Mouse (Mus musculus) CH12.LX (cell line): ENCODE results near the gene Erc1. TPM values are rescaled to one million over a fixed set of nuclear protein-coding genes. Genes with fewer than 3 reads are reported as not detected.

Source experiments
- DNase-seq: peaks from one replicate; pipeline ENCODE4 v3.0.0-alpha.2; 2013; ENCODE audit errors: extremely low read depth
- H3K27ac ChIP-seq: 2 replicates; pipeline ENCODE4 v1.5.1; 2012; ENCODE audit warnings: low read depth, mild to moderate bottlenecking, control low read depth, moderate library complexity; ENCODE audit not compliant: insufficient read depth
- H3K27me3 ChIP-seq: replicated peaks from 2 replicates; pipeline ENCODE3; 2012; ENCODE audit warnings: inconsistent platforms
- H3K36me3 ChIP-seq, 2 experiments: replicated peaks in 1 of 2; 2 replicates each; pipeline versions ENCODE3 to v1.6.1; 2012; ENCODE audit warnings: inconsistent platforms in 1 of 2, low read length in 1 of 2, mild to moderate bottlenecking in 1 of 2, mixed read lengths in 1 of 2, moderate library complexity in 1 of 2; ENCODE audit not compliant: control insufficient read depth in 1 of 2, insufficient read depth in 1 of 2
- H3K4me1 ChIP-seq, 2 experiments: 2 replicates each; pipeline ENCODE4 v1.6.1; 2012; ENCODE audit warnings: inconsistent platforms in 1 of 2, moderate library complexity in 1 of 2; ENCODE audit not compliant: insufficient read depth in 2 of 2, control insufficient read depth in 1 of 2
- H3K4me2 ChIP-seq: 2 replicates; pipeline ENCODE4 v1.6.1; 2012; ENCODE audit warnings: low read depth, mild to moderate bottlenecking, control low read depth; ENCODE audit not compliant: poor library complexity, insufficient read depth, severe bottlenecking
- H3K4me3 ChIP-seq, 3 experiments: fragments of 150-350 bp in 1 of 3; sonication (generic) in 1 of 3; replicated peaks in 1 of 3; 2 replicates each; pipeline versions ENCODE3 to v1.5.1; 2011 to 2012; ENCODE audit warnings: low read depth in 2 of 3, low read length in 2 of 3, mild to moderate bottlenecking in 2 of 3, moderate library complexity in 2 of 3, control low read depth in 1 of 3, improper control_type of control experiment in 1 of 3, inconsistent platforms in 1 of 3, mixed read lengths in 1 of 3; ENCODE audit not compliant: poor library complexity in 1 of 3
- H3K79me2 ChIP-seq: replicated peaks from 2 replicates; pipeline ENCODE4 v1.6.1; 2012; ENCODE audit warnings: mild to moderate bottlenecking, moderate library complexity; ENCODE audit not compliant: control insufficient read depth, poor library complexity, insufficient read depth, severe bottlenecking; ENCODE audit errors: extremely low read depth
- H3K9ac ChIP-seq: 2 replicates; pipeline ENCODE4 v1.6.1; 2012; ENCODE audit warnings: low read depth, mild to moderate bottlenecking, control low read depth, moderate library complexity; ENCODE audit not compliant: insufficient read depth
- H3K9me3 ChIP-seq: replicated peaks from 2 replicates; pipeline ENCODE3; 2012; ENCODE audit warnings: low read length, inconsistent platforms, mixed read lengths
- BHLHE40 ChIP-seq: IDR thresholded peaks from 2 replicates; pipeline ENCODE4 v1.6.1; 2011; ENCODE audit warnings: mild to moderate bottlenecking, low read depth, low read length, improper control_type of control experiment
- CHD1 ChIP-seq: IDR thresholded peaks from 2 replicates; pipeline ENCODE4 v1.6.1; 2012; ENCODE audit warnings: low read depth, low read length, improper control_type of control experiment, inconsistent platforms
- CHD2 ChIP-seq: IDR thresholded peaks from 2 replicates; pipeline ENCODE4 v1.6.1; 2011; ENCODE audit warnings: low read length, improper control_type of control experiment
- EP300 ChIP-seq: IDR thresholded peaks from 2 replicates; pipeline ENCODE4 v1.6.1; 2011; ENCODE audit warnings: low read length, improper control_type of control experiment
- ETS1 ChIP-seq: conservative IDR thresholded peaks from 2 replicates; pipeline ENCODE4 v1.6.1; 2012; ENCODE audit warnings: low read depth, mild to moderate bottlenecking, inconsistent platforms, low read length, improper control_type of control experiment, moderate library complexity
- GABPA ChIP-seq: IDR thresholded peaks from 2 replicates; pipeline ENCODE4 v1.6.1; 2012; ENCODE audit warnings: low read depth, low read length, improper control_type of control experiment, inconsistent platforms; ENCODE audit not compliant: insufficient replicate concordance
- HCFC1 ChIP-seq: IDR thresholded peaks from 2 replicates; pipeline ENCODE4 v1.6.1; 2012; ENCODE audit warnings: low read depth, mild to moderate bottlenecking, inconsistent platforms, low read length, improper control_type of control experiment
- IRF4 ChIP-seq: IDR thresholded peaks from 2 replicates; pipeline ENCODE4 v1.6.1; 2014; ENCODE audit warnings: low read depth, mild to moderate bottlenecking, inconsistent platforms, low read length, improper control_type of control experiment
- JUND ChIP-seq: conservative IDR thresholded peaks from 2 replicates; pipeline ENCODE4 v1.6.1; 2011; ENCODE audit warnings: low read depth, low read length, improper control_type of control experiment
- KAT2A ChIP-seq: IDR thresholded peaks from 2 replicates; pipeline ENCODE4 v1.6.1; 2012; ENCODE audit warnings: low read length, improper control_type of control experiment, inconsistent platforms; ENCODE audit not compliant: insufficient replicate concordance
- MAFK ChIP-seq: IDR thresholded peaks from 2 replicates; pipeline ENCODE4 v1.6.1; 2011; ENCODE audit warnings: low read length, improper control_type of control experiment; ENCODE audit not compliant: insufficient replicate concordance
- MAX ChIP-seq: IDR thresholded peaks from 2 replicates; pipeline ENCODE4 v1.6.1; 2011; ENCODE audit warnings: low read length, improper control_type of control experiment
- MAZ ChIP-seq: IDR thresholded peaks from 2 replicates; pipeline ENCODE4 v1.6.1; 2012; ENCODE audit warnings: low read depth, mild to moderate bottlenecking, inconsistent platforms, low read length, improper control_type of control experiment, moderate library complexity
- MEF2A ChIP-seq: IDR thresholded peaks from 2 replicates; pipeline ENCODE4 v1.6.1; 2014; ENCODE audit warnings: low read depth, mild to moderate bottlenecking, inconsistent platforms, low read length, improper control_type of control experiment, borderline replicate concordance
- MXI1 ChIP-seq: IDR thresholded peaks from 2 replicates; pipeline ENCODE4 v1.6.1; 2011; ENCODE audit warnings: mild to moderate bottlenecking, low read depth, low read length, improper control_type of control experiment
- MYC ChIP-seq: IDR thresholded peaks from 2 replicates; pipeline ENCODE4 v1.6.1; 2011; ENCODE audit warnings: low read depth, mild to moderate bottlenecking, improper control_type of control experiment, low read length
- NELFE ChIP-seq: IDR thresholded peaks from 2 replicates; pipeline ENCODE4 v1.6.1; 2011; ENCODE audit warnings: low read depth, low read length, improper control_type of control experiment
- PAX5 ChIP-seq: IDR thresholded peaks from 2 replicates; pipeline ENCODE4 v1.6.1; 2012; ENCODE audit warnings: low read length, inconsistent platforms, mixed read lengths
- POLR2A ChIP-seq: IDR thresholded peaks from 2 replicates; pipeline ENCODE4 v1.6.1; 2011; ENCODE audit warnings: low read depth, mild to moderate bottlenecking, improper control_type of control experiment, low read length
- POLR2AphosphoS2 ChIP-seq: IDR thresholded peaks from 2 replicates; pipeline ENCODE4 v1.6.1; 2011; ENCODE audit warnings: low read depth, low read length, improper control_type of control experiment
- RAD21 ChIP-seq: IDR thresholded peaks from 2 replicates; pipeline ENCODE4 v1.6.1; 2011; ENCODE audit warnings: low read depth, mild to moderate bottlenecking, low read length, improper control_type of control experiment, moderate library complexity
- RCOR1 ChIP-seq: conservative IDR thresholded peaks from 2 replicates; pipeline ENCODE4 v1.6.1; 2012; ENCODE audit warnings: low read depth, mild to moderate bottlenecking, inconsistent platforms, low read length, improper control_type of control experiment
- SMC3 ChIP-seq: IDR thresholded peaks from 2 replicates; pipeline ENCODE4 v1.6.1; 2011; ENCODE audit warnings: low read depth, low read length, improper control_type of control experiment
- TBP ChIP-seq: conservative IDR thresholded peaks from 2 replicates; pipeline ENCODE4 v1.6.1; 2011; ENCODE audit warnings: low read depth, low read length, improper control_type of control experiment
- UBTF ChIP-seq: IDR thresholded peaks from 2 replicates; pipeline ENCODE4 v1.6.1; 2012; ENCODE audit warnings: low read depth, mild to moderate bottlenecking, inconsistent platforms, low read length, improper control_type of control experiment, moderate library complexity
- USF1 ChIP-seq: IDR thresholded peaks from 2 replicates; pipeline ENCODE4 v1.6.1; 2014; ENCODE audit warnings: low read depth, mild to moderate bottlenecking, inconsistent platforms, low read length, improper control_type of control experiment
- USF2 ChIP-seq: conservative IDR thresholded peaks from 2 replicates; pipeline ENCODE4 v1.6.1; 2011; ENCODE audit warnings: low read depth, low read length, improper control_type of control experiment
- ZKSCAN1 ChIP-seq: IDR thresholded peaks from 2 replicates; pipeline ENCODE4 v1.6.1; 2012; ENCODE audit warnings: low read depth, inconsistent platforms, low read length, improper control_type of control experiment, borderline replicate concordance
- ZNF384 ChIP-seq: IDR thresholded peaks from 2 replicates; pipeline ENCODE4 v1.6.1; 2012; ENCODE audit warnings: low read depth, low read length, improper control_type of control experiment, inconsistent platforms
- dilution Hi-C: fragments of 300-500 bp; cut with MboI; formaldehyde crosslinking; loops from 2 replicates; pipeline ENCODE4 v1.14.3; 2020; ENCODE audit warnings: low sequenced_read_pairs; ENCODE audit not compliant: extremely low pct_unique_long_range_greater_than_20kb, extremely low pct_ligation_motif_present
- in situ Hi-C: fragments of 300-500 bp; cut with MboI; formaldehyde crosslinking; loops from 3 replicates; pipeline ENCODE4 v1.14.3; 2019; ENCODE audit warnings: low sequenced_read_pairs, low pct_ligation_motif_present, low pct_unique_long_range_greater_than_20kb, mixed read lengths
- polyA plus RNA-seq: library from polyadenylated mRNA; unstranded; fragments of >175 nt; gene quantifications from 2 replicates; pipeline ENCODE4 v1.2.1, GENCODE M21; 2012; ENCODE audit warnings: low read depth; ENCODE audit not compliant: insufficient read length
- total RNA-seq, 2 experiments: library from RNA; depleted of rRNA; stranded (reverse); fragments of 300-350 nt in 1 of 2; fragments of >200 nt in 1 of 2; gene quantifications; 2 replicates each; pipeline ENCODE4 v1.2.3; 2012 to 2014

The Erc1 gene
- total and polyA plus RNA-seq, 3 experiments: 1.4 to 3.3 (median 2.5) TPM

DNA sequence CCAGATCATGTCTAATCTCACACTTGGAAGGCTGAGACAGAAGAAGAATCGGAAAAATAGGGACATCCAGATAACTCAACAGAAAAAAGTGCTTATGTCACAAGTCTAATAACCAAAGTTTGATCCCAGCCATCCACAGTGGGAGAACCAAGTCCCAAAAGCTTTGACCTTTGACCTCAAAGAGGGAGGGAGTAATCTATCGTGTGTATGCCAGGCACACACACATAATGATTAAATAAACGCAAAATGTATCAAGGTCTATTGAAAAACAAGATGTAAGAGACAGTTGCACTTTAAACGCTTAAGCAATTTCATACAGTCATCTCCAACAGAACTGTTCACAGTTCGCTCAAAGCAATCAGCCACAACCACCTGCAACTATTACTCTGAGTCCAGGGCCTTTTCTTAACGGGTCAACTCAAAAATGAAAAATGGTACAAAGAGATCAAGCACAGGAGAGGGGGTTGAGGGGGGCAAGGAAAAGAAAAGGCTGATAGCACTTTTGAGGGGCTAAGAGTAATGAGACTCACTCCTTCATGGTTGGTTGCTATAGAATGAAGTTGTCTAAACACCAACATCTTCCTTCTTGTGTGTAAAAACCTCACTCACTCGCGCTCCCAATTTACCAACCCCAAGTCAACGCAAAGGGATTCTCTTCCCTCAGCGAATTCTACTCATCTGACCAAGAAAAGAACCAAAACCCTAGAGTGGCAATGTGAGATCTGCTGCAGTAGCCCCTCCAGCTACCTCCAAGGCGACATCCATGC lies 1.0 kb downstream of the Erc1 start:
- Histone ChIP-seq H3K4me2 (peak overlapping the region; percentile 77), H3K36me3 (no peaks in the 10 kb centered on the region), H3K9ac (peak overlapping the region; percentile 75), H3K27me3 (peaks cover 3% of the 10 kb centered on the region), H3K27ac (no peak overlapping the region), H3K9me3 (no peaks in the 10 kb centered on the region), H3K4me3 (peak overlapping the region; percentile 56 to 100 (median 79)), H3K4me1 (peaks cover 0 to 9% of the 10 kb centered on the region in 2 experiments; a peak in 3 of 4 replicates), H3K79me2 (no peaks in the 10 kb centered on the region; the same call in 1 of the 2 replicates)
- in situ Hi-C loops (no loop called here), dilution Hi-C loops (no loop called here)
- TF ChIP-seq HCFC1: no peak
- TF ChIP-seq MAX: no peak
- no peak for TF ChIP-seq SMC3
- no peak for TF ChIP-seq MXI1
- TF ChIP-seq NELFE: no peak
- TF ChIP-seq POLR2A: no peak
- no peak for TF ChIP-seq USF2
- no peak for DNase-seq

DNA sequence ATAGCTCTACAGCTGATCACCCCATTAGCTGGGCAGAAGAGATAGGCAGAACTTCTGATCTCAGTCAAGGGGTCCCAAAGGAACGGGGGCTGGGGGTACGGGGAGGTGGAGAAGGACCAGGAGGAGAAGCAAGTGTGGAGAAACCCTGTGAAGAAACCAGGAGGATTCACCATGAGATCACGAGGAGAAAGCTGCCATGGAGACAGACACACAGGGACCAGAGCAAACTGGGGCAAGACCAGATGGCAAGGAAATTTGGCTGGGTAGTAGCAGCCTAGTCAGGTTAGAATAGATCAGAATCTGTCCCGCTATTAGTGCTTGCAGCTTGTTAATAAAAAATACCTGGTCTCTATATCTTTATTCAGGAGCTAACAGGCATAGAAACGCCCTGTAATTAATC lies 18.0 kb downstream of the Erc1 start:
- no peak overlapping the region for H3K9ac ChIP-seq
- dilution Hi-C loops (no loop called here), in situ Hi-C loops (no loop called here)

DNA sequence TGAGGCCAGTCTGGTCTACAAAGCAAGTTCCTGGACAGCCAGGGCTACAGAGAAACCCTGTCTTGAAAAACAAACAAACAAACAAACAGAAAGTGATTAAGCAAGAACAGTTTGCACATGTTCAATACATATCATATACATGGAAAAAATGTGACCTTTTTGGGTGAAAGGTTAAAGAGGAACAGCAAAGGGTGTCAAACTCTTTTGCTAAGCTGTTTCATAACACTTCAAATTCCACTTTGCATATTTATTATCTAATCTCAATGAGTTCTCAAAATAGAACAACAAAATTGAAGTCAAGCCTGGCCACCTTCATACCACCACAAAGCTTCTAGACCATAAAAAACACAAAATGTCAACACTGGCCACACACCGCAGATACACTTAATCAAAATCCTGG lies 19.8 kb downstream of the Erc1 start:
- H3K79me2 ChIP-seq: no peaks in the 10 kb centered on the region; the same call in 1 of the 2 replicates
- H3K4me3 ChIP-seq: no peak overlapping the region
- H3K27ac ChIP-seq: no peak overlapping the region
- no peaks in the 10 kb centered on the region for H3K4me1 ChIP-seq
- no peak overlapping the region for H3K9ac ChIP-seq
- TF ChIP-seq TBP (no peak), GABPA (no peak), MEF2A (no peak), MYC (no peak), MAZ (no peak), ZNF384 (no peak), CHD2 (no peak), ETS1 (no peak), IRF4 (no peak), PAX5 (no peak), MAFK (no peak), MXI1 (no peak), ZKSCAN1 (no peak), UBTF (no peak)
- H3K4me2 ChIP-seq: no peak overlapping the region
- no peaks in the 10 kb centered on the region for H3K27me3 ChIP-seq
- no peak for DNase-seq
- H3K9me3 ChIP-seq: no peaks in the 10 kb centered on the region
- H3K36me3 ChIP-seq: peaks cover 2 to 4% of the 10 kb centered on the region in 2 experiments
- in situ Hi-C loops (no loop called here), dilution Hi-C loops (no loop called here)

More for the DNA sequence above, 18.0 kb downstream of the Erc1 start:
- DNase-seq: no peak
- Histone ChIP-seq H3K4me2 (no peak overlapping the region), H3K79me2 (no peaks in the 10 kb centered on the region), H3K9me3 (no peaks in the 10 kb centered on the region), H3K4me1 (no peaks in the 10 kb centered on the region; a peak in 1 of 4 replicates), H3K27me3 (no peaks in the 10 kb centered on the region), H3K4me3 (no peak overlapping the region), H3K36me3 (no peaks in the 10 kb centered on the region), H3K27ac (no peak overlapping the region)
- TF ChIP-seq KAT2A (no peak), USF1 (no peak), EP300 (no peak), RCOR1 (no peak), BHLHE40 (no peak), TBP (no peak), HCFC1 (no peak), POLR2AphosphoS2 (no peak), UBTF (no peak), SMC3 (no peak), ZNF384 (no peak), CHD1 (no peak), NELFE (no peak), RAD21 (no peak), USF2 (no peak), JUND (no peak)
